Mouse (Mus musculus): ENCODE results near the gene Cldn17.

Gene Cldn17

GRCm38 (mm10) chr16:88506878-88507277 lies at the start of gene Cldn17:
Gene Cldn17, minus strand, starts transcription at chr16:88506978.
- no peak for DNase-seq (ENCODE audit: low read depth, low spot score)

GRCm38 (mm10) chr16:88542488-88542887 lies 35.7 kb upstream of the Cldn17 start:
- DNase-seq (ENCODE audit: low read depth, low spot score): peak; percentile 53

- DNase-seq (ENCODE audit: low read depth, low spot score): no peak
Observed at GRCm38 (mm10) chr16:88539841-88540487, 33.2 kb upstream of the Cldn17 start.

DNA sequence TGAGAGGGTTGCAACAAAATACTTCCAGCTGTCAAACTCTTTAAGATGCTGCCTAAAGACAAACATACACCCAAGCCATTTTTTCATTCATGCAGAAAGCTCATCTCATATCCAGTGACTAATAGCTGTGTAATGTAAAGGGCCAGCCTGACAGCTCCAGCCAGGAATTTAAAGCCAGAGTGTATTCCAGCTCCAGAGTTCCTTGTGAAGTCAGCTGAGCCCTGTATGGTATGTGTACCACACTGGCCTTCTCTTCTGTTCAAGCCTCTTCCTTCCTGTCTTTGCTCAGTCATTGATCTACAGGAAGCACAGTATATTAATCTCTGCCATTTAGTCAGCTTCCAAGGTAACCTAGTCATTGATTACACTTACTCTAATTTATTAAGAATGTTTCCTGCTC lies 4.6 kb upstream of the Cldn17 start:
- no peak for DNase-seq (ENCODE audit: low read depth, low spot score)

GRCm38 (mm10) chr16:88508150-88508549 lies 1.4 kb upstream of the Cldn17 start:
- DNase-seq (ENCODE audit: low read depth, low spot score): no peak

DNA sequence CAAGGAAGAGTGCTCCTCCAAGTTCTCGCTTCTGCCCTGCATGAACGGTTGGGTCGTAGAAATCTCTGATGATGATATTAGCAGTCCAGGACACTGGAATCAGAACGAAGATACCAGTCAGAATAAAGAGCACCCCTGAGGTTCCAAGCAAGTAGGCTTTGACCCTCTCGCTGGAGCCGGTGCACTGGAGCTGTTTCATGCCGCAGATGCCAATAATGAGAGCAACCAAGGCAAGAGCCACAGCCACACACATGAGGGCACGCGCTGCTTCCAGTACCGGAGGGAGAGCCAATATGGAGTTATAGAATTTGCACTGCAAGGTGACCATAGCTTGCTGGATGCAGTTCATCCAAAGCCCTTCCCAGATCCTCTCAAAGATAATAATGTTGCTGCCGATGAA lies 440 bp downstream of the Cldn17 start:
- DNase-seq (ENCODE audit: low read depth, low spot score): no peak

DNA sequence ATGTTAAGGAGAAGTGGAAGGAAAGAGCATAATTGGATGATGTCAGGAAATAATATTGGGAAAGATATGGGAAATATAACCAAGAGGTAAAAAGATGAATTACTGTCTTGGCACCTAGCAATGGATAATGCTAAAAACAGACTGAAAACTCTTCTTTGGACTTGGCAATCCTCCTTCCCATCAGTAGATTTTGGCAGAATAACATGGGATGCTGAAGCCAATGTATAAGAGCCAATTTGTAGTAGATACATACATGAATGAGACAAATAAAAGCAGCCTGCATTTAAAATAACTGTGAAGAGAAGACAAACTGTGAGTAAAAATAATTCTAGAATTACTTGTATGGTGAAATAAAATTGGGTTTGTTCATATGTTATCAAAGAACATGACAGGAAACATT lies 18.7 kb downstream of the Cldn17 start:
- DNase-seq (ENCODE audit: low read depth, low spot score): no peak

DNA sequence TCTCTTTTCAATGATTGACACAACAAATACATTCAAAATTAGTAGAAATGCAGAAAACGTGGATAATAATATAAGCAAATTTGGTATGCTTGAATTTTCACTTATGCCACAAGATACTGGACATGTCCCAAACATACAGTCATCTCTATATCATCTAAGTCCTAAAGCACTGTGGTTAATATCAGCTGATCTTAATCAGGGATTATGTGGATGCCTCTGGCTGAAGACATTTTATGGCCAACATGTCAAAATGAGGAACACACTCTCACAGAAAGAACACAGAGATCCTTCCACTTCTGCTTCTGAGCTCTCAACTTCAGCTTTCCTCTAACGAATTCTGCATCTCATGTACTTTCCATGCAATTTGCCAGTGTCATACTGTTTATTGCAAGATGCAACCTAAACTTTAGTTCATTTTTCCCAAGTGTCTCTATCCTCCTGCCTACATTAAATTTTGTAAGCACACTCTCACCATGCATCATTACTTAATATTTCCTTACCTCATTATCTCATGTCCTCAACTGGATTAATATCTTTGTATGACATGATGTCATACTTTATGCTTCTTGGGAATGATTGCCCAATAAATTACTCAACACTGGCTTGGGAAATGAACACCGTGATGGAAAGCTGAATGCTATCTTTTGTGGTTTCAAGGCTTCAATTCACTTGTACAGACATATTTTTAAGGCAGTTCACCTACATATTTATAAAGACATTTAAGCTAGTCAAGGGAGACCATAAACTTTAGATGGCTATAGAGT lies 26.6 kb downstream of the Cldn17 start:
- no peak for DNase-seq (ENCODE audit: low read depth, low spot score)

GRCm38 (mm10) chr16:88463235-88463634 lies 43.5 kb downstream of the Cldn17 start:
- no peak for DNase-seq (ENCODE audit: low read depth, low spot score)

Measured in forelimb bud, embryonic 11.5 days (tissue).